Mouse (Mus musculus): Measurements from ENCODE around the gene Tle1. TPM values are rescaled to one million over a fixed set of nuclear protein-coding genes. Genes with fewer than 3 reads are reported as not detected.

Tle1 gene
- total RNA-seq, 4 experiments from 2014 or later, result 47.1 to 55.6 (median 51.6) TPM

DNA sequence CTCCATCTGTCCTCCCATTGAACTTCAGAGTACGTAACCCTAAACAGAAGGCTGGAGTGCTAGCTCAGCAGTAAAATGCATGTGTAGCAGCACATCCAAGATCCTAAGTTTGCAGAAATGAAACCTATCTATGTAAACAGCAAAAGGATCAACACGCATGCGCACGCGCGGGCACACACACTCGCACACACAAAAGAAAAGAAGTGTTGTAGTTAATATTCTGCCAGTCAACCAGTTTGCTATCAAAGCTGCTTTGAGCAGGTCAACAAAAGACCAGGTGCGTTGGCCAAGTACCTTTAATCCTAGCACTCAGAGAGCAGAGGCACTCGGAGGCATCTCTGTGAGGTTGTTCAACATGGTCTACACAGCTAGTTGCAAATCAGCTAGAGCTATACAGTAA is 35.0 kb downstream of the Tle1 start:
- no peak for DNase-seq (ENCODE audit: low spot score in 2 of 2)

DNA sequence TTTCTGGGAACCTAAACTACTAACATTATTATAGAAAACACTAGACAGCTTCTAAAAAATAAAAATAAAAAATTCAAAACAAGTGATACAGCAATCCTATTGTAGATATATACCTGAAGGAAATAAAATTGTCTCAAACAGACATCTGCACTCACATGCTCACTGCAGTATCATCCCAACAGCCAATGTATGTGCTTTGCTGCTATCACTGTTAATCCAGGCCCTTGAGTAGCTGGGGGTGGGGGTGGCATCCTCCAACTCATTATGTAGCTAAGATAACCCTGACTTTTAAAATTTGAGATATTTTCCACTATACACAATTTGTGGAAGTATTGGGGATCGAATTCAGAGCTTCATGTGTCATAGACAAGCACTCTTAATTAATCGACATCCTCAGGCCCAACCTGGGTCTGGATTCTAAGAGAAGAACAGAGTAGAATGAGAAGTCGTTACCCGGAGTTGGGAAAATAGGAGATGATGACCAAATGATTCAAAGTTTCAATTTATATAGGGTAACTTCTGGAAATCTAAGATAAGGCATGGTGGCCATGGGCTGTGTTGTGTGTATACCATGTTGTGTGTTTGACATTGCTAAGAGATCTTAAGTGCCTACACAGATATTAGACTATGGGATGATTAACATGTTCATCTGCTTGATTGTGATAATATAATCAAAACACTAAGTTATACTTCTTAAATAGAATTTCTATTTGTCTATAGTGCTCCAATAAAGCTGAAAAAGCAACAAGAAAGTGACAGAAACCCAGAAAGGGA is 38.1 kb downstream of the Tle1 start:
- DNase-seq (ENCODE audit: low spot score in 2 of 2), result no peak

DNA sequence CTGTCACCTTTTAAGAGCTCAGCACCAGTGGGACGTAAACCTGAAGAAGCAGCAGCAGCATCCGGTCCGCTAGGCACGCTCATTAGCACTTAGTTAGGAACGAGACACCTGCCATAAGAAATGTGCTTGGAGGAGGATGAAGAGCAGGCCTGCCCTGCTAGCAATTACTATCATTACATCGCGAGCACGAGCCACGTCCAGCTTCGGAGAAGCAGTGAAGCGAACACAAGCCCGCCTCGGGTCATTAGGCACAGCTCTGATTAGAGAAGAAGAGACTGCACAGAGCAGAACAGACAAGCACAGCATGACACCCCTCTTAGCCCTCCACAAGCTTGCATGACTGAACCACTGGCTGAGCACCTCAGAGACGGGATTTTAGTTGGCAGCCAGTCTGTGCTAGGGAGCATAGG is 40.6 kb downstream of the Tle1 start:
- DNase-seq (ENCODE audit: low spot score in 2 of 2), result no peak

DNA sequence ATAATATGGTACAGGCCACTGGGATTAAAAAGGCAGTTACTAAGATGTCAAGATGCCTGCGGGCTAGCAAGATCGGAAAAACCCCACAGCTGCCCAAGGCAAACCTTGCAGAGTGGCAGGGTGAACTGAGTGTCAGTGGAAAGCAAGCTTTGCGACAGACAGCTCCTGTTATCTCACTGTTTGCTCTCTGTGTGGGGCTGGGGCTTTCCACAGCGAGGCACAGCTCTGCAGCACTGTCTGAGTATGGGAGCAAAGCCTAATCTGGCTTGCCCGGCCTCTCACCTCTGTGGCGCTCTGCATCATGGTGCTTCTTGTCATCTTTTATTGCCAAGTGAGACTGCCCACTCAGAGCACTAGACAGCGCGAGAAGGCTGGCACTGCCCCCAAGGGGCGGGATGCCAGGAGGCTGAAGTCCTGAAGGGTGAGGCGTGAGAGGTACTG is 42.8 kb downstream of the Tle1 start:
- no peak for DNase-seq (ENCODE audit: low spot score in 2 of 2)

DNA sequence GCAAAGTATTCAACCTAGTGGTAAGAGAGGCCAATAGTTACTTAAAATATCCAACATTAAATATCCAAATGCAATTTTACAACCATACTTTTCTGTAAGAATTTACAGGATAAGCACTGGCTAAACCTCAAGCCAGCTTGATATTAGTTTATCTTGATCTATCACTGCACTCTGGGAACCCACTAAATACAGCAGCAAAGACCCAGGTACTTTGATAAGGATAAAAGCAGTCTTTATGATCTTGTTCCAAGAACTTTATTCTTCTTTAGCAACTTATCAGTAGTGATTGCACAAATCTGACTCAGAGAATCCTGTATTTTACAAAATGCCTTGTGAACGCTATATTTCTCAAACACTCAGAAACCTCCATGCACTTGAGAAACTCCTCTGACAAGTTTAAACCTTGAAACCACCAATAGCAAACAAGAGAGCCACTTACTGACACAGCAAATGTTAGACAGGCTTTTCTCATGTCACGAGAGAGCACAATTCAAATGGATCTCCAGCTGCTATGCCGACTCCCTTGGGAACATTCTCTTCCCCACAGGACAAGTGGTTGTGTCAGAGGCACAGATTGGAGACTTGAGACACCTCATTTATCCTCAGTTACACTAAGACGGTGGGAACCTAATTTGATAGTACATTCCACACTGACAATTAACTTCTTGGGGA is 50.1 kb downstream of the Tle1 start:
- no peak for DNase-seq (ENCODE audit: low spot score in 2 of 2)

DNA sequence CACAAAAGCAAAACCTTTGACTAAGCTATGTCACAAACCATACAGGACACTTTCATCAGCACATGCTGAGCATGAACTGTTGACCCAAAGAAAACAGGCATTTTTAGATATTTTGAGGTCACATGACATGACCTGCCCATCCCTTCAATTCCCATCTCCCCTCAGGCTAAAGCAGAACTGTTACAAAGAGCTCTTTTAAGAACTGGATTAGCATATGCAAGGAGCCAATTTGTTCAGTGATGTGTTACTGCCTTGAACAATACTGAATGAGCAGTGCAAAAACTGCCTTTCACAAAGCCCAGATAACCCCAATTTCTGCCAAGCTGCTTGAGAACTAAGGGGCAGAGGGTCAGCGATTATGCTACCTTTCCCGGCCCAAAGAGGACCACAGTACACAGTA is 54.7 kb downstream of the Tle1 start:
- no peak for DNase-seq (ENCODE audit: low spot score in 2 of 2)

DNA sequence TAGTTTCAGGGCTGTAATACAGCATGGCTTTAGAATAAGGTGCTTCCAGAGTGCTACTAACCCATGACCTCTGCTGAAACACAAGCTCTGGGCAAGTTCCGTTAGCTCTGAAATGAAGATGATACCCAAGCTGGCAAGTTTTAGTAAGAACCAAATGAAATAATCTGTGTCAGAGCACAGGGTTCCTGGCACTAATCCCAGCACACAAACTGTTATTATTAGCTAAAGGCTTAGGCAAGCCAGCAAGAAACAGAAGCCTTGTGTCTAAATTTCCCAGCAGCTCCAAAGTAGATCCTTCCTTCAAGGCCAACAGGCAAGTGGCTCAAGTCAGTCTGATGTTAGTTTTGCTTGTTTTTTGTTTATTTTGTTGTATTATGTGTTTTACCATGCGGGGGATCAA is 56.2 kb downstream of the Tle1 start:
- DNase-seq (ENCODE audit: low spot score in 2 of 2), result peak in 1 of 2 experiments; percentile 28

DNA sequence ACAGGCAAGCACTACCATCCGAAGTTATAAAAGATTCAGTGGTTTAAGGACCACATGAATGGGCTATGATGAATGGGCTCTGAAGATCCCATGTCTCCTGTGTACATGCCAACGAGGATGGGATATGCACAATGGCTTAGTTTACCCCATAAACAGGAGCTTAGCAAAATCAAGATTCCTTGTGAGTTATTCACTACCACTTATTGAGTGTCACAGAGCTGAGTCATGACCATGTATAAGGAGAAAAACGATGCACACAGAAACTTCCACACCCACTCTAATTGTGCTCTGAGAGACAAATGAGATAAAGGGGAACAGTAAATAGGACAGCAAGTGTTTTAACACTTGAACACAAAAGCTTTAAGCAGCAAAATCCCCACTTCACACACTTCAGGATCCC is 60.0 kb downstream of the Tle1 start:
- DNase-seq (ENCODE audit: low spot score in 2 of 2), result no peak

DNA sequence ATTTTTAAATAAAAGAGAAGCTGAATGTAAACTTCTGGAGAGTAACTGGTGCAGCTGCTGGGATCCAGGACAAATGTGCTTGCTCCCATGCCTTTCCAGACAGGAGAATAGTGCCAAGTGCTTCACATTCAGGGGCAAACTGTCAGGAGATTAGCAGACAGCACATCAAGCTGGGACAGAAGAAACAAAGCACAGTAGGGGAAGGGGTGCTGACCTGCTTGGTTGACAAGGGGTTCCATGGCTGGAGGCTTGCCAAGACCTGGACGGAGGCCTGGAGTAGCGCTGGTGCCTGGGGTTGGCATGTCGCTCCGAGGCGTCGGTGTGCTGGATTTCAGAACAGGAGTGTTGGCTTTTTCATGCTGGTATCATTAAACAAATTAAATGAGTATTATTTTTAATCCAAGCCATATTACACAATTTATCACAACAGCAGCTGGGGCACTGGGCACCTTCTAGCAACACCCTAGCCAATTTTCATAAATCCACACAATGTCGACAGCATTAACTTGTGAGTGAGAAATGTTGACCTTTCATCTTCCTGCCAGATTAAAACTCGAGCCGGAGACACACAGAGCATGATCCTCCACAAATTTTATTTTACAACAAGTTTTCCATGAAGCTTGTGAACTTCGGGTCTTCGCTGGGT is 61.1 kb downstream of the Tle1 start:
- no peak for DNase-seq (ENCODE audit: low spot score in 2 of 2)

DNA sequence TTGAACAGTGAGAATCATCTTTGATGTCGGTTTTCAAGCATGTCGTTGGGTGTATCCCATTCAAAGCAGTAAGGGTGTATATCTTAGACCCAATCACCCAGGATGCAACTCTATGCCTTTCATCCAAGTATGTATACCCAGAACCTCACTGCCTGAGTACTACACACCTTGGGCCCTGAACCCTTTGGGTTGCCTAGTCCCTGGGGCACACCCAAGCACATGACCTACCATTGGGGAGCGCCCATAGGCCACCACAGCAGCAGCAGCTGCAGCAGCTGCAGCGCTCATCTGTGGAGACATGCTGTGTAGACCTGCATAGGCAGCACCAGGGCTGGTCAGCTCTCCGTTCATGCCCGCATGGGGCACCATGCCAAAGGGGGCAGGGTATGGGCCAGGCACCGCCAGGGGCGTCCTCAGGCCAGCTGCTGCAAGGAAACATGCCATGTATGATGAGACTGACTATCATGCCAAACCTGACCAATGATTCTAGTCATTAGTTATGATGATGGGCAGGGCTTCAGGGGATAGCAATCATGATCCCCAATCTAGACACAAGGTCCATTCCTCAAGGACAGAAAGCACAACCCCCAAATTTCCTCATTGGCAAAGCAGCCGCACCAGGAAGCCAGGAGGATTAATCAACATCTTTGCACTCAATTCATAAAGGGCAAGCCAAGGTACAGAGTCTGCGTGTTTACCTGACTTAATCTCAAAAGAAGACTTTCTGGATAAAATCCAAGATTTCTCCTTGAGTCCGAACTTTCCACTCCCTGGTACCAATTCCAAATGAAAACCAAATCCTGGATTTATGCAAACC is 62.2 kb downstream of the Tle1 start:
- DNase-seq (ENCODE audit: low spot score in 2 of 2), result no peak

DNA sequence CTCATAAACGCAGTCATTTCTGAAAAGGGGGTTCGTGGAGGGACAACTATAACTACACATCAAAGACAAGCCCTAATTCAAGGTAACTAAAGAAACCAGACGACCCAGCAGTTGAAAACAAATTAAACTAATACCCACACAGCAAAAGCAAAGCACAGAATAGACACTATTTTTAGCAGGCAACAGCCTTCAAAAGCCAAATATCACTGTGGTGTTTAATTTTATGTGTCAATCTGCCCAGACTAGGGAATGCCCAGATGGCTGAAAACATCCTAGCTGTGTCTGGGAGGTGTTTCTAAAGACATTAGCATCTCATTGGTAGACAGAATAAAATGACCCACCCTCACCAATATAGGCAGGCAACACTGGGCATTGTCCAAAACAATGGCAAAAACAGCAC is 68.1 kb downstream of the Tle1 start:
- DNase-seq (ENCODE audit: low spot score in 2 of 2), result no peak

DNA sequence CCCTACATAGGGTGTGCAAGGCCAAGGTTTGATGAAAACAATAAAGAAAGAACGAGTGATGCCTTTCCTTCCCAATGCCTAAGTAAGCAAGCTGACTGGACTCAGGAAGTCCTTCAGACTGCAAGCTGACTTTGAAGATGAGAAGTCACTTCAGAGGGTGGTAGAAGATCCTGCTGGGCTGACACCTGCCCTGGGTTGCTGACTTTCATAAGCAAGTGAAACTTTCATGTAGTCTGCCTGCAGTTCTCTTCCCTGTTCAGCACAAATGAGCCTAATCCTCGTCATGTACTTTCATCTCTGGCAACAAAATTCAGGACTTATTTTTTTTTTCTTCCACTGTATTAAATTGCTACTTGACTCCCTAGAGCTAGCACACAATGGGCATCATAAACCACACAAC is 73.1 kb downstream of the Tle1 start:
- no peak for DNase-seq (ENCODE audit: low spot score in 2 of 2)

DNA sequence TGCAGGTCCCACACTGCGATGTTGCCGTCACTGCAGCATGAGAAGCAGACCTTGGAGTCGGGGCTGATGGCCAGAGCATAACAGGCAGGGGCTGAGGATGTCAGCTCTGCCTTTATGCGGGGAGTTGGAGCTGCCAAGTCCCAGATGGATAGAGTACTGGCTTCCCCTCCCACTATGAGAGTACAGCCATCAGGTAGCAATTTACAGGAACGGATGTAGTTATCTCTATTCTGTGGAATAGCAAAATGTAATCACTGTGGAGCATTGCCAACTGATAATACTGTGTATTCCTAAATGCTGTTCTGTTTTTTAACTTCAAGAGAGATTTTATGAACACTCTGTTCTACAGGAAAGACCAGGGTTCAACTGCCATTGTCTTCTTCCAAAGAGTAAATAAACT is 75.9 kb downstream of the Tle1 start:
- no peak for DNase-seq (ENCODE audit: low spot score in 2 of 2)

DNA sequence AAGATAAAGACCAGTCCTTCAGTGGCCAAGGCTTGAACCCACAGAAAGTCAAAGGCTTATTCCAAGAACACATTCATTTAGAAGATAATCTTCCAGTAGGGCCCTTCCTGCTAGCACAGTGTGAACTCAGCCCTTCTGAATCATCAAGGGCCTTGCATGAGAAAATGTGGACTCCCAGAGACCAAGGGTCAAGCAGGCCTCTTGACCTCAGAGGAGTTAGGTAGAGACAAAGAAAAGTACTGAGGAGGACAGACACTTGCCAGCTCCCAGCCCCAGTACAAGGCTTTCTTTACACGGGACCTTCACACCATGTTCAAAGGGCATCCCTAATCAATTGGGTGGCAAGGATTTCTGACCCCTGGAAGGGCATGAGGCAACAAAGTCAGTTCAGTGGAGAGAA is 77.9 kb downstream of the Tle1 start:
- DNase-seq (ENCODE audit: low spot score in 2 of 2), result no peak

DNA sequence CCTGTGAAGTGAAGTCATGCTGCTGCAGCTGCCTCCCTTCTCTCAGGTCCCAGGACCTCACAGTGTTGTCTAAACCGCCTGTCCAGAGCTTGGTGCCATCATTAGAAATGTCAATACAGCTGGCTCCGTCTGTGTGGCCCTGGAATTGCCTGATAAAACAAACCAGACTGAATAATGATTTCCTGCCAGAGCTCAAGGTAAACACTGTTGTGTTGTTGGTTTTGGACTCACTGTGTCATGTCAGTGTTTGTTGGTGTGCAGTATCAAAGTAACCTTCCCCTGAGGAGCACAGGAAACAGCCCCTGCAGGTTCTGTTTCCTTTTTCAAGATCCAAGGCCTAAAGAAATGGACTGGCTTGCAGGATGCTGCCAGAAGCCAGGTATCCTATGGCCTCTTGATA is 78.4 kb downstream of the Tle1 start:
- no peak for DNase-seq (ENCODE audit: low spot score in 2 of 2)

DNA sequence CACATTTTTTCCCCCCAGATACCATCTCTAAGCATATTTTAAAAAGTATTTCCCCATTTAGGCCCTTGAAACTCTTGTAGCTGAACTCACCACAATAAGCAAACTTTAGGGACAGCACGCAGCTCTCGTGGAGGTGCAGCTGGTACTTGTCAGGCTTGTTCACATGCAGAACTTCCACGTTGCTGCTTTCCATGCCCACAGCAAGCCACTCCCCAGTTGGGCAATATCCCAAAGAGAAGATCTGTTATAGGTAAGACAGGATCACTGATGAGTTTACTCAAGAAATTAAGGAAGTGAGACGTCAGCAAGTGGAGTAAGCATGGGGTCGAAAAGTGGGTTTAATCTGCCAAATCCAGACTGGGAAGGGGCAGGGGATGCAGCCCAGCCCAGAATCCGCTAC is 80.7 kb downstream of the Tle1 start:
- no peak for DNase-seq (ENCODE audit: low spot score in 2 of 2)

DNA sequence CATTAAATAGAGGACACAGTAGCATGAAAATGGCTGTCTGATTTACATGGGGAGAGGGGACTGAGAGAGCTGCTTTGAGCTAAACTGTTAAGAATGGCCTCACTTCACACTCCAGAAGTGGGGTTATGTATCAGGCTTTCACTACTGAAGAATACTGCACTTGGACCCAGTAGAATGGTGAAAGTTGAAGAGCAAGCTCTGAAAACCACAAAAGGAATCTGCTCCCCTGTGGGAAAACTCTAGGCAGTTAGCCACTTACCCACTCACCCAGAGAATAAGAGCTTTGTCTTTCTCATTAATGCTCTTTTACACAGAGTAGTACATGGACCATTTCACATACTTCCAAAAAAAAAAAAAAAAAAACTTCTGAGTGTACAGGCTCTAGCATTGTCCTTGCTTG is 95.0 kb downstream of the Tle1 start:
- no peak for DNase-seq (ENCODE audit: low spot score in 2 of 2)

DNA sequence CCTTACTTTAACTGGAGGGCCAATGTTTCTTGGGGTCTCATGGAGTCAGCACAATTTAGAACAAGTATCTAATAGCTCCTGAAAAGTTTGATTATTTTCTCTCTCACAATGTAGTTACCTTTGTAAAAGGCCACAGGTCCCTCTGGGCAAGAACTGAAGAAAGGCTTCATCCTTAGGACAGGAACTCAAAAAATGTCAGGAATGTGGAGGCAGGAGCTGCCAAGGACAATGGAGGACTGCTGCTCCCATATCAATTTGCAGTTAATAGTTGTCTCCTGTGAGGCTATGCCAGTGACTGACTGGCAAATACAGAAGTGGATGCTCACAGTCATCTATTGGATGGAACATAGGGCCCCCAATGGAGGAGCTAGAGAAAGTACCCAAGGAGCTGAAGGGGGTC is 96.5 kb downstream of the Tle1 start:
- no peak for DNase-seq (ENCODE audit: low spot score in 2 of 2)

DNA sequence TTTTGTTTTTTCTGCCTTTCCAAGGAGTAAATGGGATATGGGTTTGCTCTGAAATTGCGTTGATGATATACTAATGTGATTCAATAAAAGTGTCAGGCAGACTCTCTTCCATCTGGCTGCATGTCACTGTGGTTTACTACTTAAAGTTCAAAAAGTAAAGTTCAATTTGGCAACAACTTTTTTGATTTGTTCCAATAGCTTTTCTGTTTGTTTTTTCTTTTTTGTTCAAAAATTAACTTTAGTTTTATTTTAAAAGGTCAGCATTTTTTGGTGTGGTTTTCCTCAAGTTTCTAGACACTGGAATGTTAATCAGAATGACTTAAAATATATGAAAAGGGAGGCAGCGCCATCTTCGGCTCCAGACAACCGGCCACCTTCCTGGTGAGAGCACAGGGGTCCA is 112.9 kb downstream of the Tle1 start:
- no peak for DNase-seq (ENCODE audit: low spot score in 2 of 2)

DNA sequence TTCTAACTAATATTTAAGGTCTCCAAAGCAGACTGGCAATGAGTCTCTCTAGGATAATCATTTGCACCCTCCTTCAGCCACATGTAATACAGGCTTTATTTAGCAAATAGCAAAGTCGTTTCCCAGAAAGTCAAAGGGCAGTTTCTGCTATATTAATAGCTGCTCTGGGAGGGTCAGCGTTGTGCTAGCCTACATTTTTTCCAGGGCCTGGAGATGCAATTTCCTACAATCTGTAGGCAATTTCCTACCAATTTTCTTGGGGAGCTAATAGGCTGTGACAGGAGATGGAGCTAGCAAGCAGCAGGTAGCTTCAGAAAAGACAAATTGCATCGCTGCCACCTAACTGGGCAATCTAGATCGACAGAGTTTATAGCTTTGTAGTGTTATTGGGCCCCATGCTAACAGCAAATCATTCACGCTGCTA is 131.6 kb downstream of the Tle1 start:
- no peak for DNase-seq (ENCODE audit: low spot score in 2 of 2)

DNA sequence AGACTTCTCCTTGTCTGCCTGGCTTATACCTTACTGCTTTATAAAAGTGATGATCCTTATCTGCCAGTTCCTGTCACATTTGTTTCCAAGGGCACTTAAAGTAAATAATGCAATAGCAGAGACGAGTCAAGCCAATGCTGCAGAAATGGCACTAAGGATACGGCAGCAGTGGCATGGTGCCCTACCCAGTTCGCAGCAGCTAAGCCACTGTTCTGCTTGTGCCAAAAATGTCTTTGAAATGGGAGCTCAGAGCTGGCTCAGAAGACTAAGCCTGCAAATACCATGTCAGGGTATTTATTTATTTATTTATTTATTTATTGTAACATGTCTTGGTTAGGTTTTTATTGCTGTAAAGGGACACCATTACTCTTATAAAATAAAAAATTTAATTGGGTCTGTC is 132.8 kb downstream of the Tle1 start:
- no peak for DNase-seq (ENCODE audit: low spot score in 2 of 2)

All from left cerebral cortex, adult 8-10 months (tissue).